Mouse (Mus musculus): ENCODE results near the gene Rbm19.

Gene Rbm19

DNA sequence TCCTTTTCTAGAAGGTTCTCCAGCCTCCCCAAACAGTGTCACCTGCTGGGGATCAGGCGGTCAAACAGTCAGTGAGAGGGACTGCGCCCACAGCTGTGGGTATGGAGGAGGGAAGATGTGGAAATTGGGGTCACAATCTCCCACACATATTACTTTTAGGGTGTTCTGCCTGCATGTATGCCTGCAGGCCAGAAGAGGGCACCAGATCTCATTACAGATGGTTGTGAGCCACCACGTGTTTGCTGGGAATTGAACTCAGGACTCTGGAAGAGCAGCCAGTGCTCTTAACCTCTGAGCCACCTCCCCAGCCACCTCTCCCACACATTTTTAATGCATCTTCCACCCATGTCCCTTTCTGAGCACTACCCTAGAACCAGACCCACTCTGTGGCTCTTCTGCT, 88.1 kb downstream of the Rbm19 start:
- DNase-seq (ENCODE audit: low spot score), result no peak

DNA sequence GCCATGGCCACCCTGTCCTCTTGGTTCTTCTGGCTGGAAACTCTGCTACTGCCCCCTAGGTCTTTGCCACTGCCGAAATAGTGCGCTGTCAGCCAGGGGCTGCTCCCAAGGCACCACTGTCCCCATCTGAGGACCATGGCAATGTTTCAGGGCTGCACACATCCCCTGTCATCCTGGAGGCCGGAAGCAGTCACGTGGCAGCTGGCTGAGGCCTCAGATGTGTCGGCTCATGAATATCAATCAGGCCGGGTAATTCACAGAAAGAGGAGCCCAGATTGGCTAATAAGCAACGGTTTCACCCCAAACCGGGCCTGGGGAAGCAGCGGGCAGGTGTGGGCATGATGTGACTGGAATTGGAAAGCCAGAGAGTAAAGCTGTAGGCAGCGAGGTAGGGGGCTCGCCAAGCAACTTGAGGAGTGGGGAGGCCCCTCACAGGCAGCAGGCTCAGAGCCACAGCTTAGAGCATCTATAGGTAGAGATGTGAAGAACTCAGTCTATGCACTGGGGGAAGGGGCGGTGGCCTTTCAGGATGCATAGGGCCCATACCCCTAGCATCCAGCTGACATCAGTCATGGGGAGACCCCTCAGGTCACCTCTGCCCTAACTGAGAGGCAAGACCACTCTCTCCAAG, 90.2 kb downstream of the Rbm19 start:
- DNase-seq (ENCODE audit: low spot score), result no peak

- DNase-seq (ENCODE audit: low spot score), result no peak
Measured at GRCm38 (mm10) chr5:120207492-120207891, 91.2 kb downstream of the Rbm19 start.

GRCm38 (mm10) chr5:120210668-120211067, 94.4 kb downstream of the Rbm19 start:
- no peak for DNase-seq (ENCODE audit: low spot score)

DNA sequence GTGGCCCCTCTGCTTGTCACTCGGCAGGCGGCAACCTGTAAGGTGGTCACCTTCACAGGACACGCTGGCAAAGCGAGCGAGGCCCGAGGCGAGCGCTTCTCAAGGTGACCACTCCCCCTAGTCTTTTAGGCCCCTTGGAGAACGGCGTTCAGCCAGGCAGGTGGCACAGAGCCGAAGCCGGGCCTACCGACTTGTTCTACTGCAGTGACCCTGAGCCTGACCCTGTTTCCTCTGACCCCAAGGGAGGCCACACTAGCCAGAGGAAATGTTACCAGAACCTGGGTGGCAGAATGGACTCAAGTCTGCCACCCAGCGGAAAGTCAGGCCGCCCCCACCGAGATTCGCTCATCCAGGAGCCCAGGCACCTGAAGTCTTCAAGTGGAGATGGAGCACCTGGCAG, 94.9 kb downstream of the Rbm19 start:
- DNase-seq (ENCODE audit: low spot score), result no peak

GRCm38 (mm10) chr5:120214511-120214910, 98.2 kb downstream of the Rbm19 start:
- DNase-seq (ENCODE audit: low spot score), result no peak

DNA sequence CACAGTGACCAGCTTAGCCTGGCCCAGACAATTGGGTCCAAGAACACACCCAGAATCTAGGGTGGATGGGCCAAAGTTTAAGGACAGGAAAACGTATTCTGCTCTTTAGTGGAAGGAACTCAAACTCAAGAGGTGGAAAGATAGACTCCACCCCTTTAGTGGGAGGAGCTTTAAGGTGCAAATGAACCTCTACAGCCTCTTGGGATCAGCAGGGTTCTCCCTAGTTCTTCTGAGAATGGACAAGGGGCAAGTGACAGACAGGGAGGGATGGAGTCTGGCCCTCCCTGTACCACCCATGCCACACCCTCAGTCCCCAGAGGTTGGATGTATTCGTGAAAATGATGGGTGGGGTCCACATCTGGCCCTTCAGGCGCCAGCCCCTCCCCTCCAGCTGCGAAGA, 105.0 kb downstream of the Rbm19 start:
- no peak for DNase-seq (ENCODE audit: low spot score)

DNA sequence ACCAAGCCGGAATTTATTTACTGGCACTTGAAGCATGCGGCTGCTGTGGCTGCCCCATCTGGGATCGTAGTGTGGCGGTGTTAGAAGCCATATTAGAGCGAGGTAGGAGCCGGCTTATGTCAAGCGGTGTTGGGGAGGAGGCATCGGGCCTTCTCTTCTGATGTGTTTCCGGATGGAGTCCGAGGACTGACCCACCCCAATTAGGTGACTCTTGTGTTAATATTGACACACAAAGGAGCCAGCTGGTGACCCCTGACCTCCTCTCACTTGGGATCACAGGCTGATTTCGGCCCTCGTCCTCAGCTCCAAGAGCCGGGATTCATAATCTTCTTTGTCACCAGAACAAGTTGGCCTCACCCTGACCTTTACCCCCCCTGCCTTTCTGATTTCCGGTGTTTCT, 109.1 kb downstream of the Rbm19 start:
- no peak for DNase-seq (ENCODE audit: low spot score)

GRCm38 (mm10) chr5:120228613-120229409, 112.5 kb downstream of the Rbm19 start:
- no peak for DNase-seq (ENCODE audit: low spot score)

DNA sequence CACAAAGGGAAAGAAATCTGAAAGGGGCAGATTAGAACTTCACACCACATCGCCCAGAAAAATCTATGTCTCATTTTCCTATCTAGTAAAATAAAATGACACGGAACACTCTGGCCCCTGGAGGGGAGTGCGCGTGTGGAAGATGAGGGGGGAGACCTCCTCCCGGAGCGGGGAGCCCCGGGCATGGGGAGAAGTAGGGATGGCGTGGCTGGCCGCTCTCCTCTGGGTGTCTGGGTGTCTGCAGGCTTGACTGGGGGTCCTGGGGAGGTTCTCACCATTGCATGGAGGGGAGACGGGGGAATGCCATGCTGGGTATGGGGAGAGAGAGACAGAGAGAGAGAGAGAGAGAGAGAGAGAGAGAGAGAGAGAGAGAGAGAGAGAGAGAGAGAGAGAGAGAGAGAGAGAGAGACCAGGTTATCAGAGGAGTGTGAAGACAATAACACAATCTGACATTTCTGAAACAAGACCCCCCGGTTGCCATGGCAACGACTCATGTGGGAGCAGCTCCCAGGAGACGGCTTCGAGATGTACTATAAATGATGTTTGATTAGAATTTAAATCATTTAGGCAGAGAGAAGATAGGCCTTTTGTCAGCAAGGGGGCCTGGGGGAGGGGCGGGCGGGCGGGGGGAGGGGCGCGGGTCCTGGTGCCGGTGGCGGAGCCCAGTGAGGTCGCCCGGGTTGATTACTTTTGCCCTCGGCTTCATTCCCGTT, 115.3 kb downstream of the Rbm19 start:
- no peak for DNase-seq (ENCODE audit: low spot score)

DNA sequence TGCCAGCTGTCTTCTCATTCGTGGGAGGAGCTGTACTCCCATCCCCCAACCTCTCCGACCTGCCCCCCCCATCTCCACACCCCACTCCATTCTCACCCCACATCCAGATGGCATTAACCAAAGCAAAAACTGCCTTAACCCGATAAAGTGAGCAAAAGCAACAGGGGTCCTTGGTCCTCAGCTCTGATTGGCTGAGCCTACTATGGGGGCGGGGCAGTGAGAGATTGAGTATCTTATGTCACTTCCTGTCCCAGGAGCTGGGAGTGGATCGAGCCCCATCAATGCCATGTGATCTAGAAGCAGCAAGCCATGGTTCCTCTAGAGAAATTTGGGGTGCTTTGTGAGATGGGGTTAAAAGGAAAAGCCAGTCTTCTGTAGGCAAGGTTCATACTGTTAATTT, 118.9 kb downstream of the Rbm19 start:
- no peak for DNase-seq (ENCODE audit: low spot score)

DNA sequence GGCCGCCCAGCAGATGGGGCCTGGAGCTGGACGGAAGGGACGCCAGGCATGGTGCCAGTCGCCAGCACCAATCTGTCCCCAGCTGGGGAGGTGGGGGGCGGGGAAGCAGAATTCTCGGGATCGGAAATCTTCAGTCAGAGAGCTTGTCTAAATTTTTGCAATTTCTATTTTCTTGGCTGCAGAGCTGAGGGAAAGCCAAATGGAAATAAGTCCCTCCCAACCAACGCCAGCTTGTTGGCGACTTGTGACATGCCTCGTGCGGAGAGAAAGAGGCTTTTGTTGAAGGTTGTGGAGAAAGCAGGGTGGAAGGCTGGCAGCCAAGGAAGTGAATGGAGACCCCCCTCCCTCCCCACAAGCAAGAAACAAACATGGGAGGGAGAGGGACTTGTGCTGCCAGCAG, 119.3 kb downstream of the Rbm19 start:
- no peak for DNase-seq (ENCODE audit: low spot score)

GRCm38 (mm10) chr5:120240071-120240470, 123.8 kb downstream of the Rbm19 start:
- no peak for DNase-seq (ENCODE audit: low spot score)

GRCm38 (mm10) chr5:120245336-120245735, 129.1 kb downstream of the Rbm19 start:
- DNase-seq (ENCODE audit: low spot score), result no peak

All from urinary bladder, postnatal 25 days (tissue).